Mouse (Mus musculus): ENCODE measurements around the gene Gm4969.
"Not testable (repeated sequence)": the region's sequence is repeated elsewhere in the genome, so short reads cannot be mapped to it uniquely, and the experiment has no call there.

Gm4969 gene

DNA sequence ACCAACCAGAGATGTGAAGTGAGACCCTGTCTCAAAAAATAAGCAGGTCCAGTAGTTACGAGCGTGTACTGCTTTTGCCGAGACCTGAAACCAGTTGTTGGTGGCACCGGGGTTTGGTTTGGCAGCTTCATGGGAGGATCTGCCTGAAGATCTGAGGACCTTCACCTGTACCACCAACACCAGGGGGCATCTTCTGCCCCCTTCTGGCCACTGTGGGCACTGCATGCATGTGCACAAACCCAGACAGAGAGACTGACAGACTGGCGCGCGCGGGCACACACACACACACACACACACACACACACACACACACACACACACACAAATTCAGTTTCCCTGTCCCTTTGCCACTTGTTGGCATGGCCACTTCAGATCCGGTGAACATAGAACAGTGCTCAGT is 44.7 kb downstream of the Gm4969 start:
- DNase-seq (ENCODE audit: extremely low spot score, low spot score), result no peak

DNA sequence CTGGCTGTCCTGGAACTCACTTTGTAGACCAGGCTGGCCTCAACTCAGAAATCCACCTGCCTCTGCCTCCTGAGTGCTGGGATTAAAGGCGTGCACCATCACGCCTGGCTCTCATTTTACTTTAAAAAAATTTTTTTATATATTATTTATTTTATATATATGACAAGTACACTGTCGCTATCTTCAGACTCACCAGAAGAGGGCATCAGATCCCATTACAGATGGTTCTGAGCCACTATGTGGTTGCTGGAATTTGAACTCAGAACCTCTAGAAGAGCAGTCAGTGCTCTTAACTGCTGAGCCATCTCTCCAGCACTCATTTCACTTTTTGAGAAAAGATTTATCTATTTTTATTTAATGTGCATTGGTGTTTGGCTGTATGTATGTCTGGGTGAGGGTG is 47.1 kb downstream of the Gm4969 start:
- not testable (repeated sequence) for DNase-seq (ENCODE audit: extremely low spot score, low spot score)

DNA sequence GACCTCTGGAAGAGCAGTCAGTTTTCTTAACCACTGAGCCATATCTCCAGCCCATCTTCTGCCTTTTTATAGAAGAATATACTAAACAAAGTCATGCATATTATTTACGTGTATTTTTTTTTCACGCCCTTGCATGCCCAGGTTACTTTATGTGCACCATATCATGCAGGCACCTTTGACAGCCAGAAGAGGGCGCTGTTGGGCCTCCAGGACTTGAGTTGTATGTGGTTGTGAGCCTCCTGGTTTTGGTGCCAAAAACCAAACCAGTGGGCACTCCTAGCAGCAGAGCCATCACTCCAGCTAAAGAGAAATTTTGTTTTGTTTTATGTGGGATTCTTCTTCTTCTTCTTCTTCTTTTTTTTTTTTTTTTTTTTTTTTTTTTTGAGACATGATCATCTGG is 48.7 kb downstream of the Gm4969 start:
- no peak for DNase-seq (ENCODE audit: extremely low spot score, low spot score)

DNA sequence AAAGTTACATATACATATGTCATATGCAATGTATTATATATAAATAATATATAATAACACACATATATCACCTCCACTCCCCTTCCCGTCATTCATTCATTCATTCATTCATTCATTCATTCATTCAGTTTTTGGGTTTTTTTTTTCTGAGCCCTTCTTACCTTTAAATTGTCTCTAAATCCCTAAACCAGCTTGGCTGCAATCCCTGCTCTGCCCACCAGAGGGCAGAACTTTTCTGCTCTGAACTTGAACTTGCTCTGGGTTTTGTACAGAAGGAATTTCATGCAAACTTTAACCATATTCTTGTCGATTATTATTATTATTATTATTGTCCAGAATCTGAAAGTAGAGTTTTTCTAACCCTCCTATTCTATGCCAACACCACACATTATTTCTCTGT is 49.5 kb downstream of the Gm4969 start:
- DNase-seq (ENCODE audit: extremely low spot score, low spot score), result peak; percentile 82

DNA sequence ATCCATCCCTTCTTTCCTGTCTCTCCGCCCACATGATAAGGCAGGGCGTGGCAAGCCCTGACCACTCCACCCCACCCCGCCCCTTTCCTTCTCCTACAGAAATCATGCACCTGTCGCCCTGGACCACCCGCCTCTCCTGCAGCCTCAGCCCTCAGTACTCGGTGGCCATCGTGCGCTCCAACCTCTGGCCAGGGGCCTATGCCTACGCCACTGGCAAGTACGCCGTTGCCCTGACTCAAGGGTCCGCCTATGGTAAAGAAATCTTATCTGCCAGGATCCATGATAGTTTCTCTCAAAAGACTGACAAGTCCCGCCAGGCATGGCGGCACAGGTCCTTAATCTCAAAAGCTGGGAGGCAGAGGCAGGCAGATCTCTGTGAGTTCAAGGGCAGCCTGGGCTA is 50.2 kb downstream of the Gm4969 start:
- no peak for DNase-seq (ENCODE audit: extremely low spot score, low spot score)

DNA sequence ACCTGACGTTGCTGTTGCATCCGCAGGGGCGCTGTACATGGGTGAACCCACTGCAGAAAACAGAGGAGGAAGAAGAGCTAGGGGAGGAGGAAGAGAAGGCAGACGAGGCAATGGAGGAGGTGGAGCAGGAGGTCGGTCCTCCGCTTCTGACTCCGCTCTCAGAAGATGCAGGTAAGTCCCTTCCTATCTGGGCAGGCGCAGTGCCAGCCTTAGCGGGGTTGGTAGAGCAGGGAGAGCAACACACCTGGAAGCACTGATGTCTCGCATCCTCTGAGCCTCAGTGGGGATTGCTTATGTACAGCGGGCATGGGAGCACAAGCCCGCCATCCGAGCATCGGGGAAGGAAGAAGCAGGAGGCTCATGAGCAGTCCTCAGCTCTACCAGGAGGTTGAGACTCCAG is 51.1 kb downstream of the Gm4969 start:
- no peak for DNase-seq (ENCODE audit: extremely low spot score, low spot score)

DNA sequence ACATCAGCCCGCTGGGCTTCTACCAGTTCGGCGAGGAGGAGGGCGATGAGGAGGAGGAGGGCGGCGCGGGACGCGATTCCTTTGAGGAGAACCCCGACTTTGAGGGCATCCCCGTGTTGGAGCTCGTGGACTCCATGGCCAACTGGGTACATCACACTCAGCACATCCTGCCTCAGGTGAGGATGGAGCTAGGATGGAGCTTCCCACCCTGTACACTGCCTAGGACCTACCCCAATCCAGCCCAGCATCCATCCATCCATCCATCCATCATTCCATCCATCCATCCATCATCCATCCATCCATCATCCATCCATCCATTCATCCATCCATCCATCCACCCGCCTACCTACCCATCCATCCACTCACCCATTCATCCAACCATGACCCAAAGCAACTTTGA is 52.3 kb downstream of the Gm4969 start:
- DNase-seq (ENCODE audit: extremely low spot score, low spot score), result no peak

DNA sequence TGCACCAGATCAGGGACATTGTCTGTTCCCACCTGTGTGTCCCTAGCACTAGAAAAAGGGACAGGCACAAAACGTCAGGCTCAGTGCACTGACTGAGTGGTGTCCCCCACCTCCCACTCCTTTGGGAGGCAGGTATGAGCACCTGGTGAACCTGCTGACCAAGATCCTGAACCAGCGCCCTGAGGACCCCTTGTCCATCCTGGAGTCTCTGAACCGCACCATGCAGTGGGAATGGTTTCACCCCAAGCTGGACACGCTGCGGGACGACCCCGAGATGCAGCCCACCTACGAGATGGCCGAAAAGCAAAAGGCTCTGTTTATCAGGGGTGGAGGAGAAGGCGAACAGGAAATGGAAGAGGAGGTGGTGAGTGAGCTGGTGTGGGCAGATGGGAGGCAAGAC is 60.8 kb downstream of the Gm4969 start:
- no peak for DNase-seq (ENCODE audit: extremely low spot score, low spot score)

DNA sequence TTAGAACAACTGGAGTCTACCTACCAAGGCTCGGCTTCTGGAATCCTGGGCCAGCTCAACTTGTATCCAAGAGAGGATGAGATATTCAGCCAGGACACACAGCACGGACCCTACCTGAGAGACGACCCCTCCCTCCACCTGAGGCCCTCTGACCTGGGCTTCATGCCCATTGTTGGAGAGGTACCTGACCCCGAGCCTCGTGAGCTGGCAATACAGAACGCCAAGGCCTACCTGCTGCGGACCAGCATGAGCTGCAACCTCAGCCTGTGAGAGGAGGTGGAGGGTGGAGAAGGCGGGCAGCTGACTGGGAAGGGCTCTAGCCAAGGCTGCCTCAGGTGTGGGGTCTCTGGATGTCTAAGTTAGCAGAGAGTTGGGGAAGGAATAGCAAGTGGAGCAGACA is 63.1 kb downstream of the Gm4969 start:
- DNase-seq (ENCODE audit: extremely low spot score, low spot score), result no peak

DNA sequence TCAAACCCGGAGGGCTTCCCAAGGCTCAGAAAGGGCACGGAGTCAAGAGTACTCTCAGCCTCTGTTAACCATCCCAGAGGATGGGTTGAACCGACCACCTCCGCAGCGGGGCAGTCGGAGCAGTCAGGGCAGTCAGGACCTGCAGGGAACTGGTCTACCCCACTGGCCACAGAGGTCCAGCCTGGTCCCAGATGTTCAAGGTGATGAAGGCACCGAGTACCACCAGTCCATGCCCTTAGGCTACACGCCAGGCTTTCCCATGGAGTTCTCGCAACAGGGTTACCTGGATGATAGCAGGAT is 63.4 kb downstream of the Gm4969 start:
- DNase-seq (ENCODE audit: extremely low spot score, low spot score), result no peak

DNA sequence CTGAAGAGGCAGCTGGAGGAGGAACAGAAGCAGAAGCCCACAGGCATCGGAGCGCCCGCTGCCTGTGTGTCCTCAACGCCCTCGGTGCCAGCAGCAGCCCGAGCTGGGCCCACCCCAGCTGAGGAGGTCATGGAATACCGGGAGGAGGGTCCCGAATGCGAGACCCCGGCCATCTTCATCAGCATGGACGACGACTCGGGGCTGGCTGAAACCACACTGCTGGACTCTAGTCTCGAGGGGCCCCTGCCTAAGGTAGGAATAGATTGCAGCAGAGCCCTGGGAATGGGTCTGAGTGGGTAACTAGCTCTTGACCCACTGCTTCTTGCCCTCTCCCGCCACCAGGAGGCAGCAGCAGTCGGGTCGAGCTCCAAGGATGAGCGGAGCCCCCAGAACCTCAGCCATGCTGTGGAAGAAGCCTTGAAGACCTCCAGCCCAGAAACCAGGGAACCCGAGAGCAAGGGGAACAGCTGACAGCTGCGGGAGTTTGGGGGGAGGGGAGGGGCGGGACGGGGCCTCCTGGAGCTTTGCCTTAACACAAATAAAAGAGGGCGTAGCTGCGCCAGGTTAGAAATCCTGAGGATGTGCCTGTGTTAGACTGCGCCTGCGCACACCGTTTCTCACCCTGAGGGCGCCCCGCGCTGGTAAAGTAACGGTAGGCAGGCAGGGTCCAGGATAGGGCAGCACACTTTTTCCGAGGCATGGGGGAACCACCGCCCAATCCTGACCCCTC is 64.0 kb downstream of the Gm4969 start, which contains the start of gene Rsph6a:
TSS of gene Rsph6a (plus strand) at position 644 of the 730 bp plus-strand sequence.
- DNase-seq (ENCODE audit: extremely low spot score, low spot score), result peak; percentile 75

DNA sequence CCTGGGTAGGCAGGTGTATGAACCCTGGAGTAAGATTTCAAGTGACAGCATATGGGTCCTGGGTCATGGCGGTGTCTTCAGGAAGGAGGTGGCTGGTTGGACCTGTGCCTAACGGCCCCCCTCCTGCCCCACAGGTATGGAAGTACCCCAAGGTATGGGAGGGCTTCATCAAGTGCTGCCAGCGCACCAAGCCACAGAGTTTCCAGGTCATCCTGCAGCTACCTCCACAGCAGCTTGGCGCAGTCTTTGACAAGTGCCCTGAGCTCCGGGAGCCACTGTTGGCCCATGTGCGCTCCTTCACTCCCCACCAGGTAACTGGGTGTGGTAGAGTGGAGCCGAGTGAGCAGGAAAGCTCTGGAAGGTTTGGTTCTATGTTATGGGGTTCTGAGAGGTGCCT is 65.0 kb downstream of the Gm4969 start:
- no peak for DNase-seq (ENCODE audit: extremely low spot score, low spot score)

DNA sequence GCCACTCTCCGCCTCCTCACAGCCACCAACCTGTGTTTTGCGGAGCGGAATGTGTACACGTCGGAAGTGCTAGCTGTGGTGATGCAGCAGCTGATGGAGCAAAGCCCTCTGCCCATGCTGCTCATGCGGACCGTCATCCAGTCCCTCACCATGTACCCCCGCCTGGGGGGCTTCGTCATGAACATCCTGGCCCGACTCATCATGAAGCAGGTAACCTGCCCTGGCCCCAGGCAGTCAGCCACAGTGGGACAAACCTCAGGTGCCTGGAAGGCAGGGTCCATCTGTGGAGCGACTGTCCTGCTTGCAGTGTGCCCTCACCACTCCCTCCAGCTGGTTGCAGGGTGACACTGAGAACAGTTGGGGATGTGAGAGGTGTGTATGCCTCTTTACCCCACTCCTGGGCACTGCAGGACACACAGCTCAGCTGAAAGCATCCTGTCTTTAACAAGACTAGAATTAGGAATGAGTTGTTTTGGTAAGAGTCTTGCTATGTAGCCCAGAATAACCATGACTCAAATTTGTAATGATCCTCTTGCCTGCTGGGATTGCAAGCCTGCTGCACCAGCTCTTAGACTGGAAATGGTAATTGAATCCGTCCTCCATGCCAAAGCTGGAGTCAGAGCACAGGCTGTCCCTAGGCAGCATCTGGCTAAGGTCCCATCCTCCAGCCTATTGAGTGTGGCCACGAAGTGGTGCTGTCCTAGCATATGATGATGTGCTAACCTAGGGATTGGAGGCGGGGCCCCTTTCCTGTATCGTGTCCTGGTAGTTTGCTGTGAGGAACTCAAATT is 65.6 kb downstream of the Gm4969 start:
- DNase-seq (ENCODE audit: extremely low spot score, low spot score), result no peak

DNA sequence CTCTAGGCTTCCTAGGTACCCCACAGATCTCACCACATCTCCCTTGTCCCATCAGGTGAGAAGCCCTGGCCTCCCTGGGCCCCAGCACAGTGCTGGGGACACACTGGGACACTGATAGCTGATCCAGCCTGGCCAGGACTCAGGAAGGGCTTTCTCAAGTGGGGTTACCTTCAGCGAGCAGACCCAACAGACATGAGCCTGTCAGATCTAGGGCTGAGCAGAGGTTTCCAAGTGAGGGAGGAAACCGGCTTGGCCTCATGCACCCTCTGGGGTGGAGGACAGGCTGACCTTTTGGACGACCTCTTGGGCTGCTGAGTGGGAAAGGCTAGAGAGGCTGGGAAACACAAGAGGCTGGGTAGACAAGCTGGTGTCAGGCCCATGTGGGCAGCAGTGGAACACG is 67.0 kb downstream of the Gm4969 start:
- DNase-seq (ENCODE audit: extremely low spot score, low spot score), result no peak

DNA sequence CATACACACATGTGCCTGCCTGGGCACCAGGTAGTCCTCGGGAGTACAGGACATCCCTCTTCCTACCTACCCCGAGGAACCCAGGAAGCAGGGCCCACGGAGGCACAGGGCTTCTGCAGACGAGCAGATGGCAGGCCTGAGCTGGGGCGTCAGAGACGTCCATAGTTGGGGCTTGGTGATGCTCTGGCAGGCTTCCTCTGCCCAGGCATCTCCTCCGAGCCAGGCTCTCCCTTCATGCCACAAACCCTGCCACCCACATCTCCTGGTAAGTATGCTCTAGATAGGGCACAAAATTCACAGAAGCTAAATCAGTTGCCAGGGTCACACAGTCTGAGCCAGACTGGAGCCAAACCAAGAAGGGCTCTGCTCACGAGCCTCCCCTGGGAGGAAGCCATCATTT is 68.0 kb downstream of the Gm4969 start:
- no peak for DNase-seq (ENCODE audit: extremely low spot score, low spot score)

DNA sequence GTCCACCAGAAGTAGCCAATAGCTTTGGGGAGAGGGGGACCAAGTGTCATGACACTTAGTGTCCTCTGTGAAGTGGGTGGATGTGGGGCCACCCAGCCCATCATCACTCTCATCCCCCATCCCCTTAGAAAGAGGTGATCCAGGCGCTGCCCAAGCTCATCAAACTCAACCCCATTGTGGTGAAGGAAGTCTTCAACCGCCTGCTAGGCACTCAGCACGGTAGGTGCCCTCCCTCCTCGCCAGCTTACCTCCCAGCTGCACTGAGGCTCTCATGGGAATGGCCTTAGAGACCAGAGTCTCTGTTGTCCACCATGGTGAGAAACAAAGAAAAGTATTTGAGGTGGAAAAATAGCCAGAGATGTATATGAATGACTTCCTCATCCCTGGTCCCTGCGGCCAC is 68.9 kb downstream of the Gm4969 start:
- DNase-seq (ENCODE audit: extremely low spot score, low spot score), result no peak
